Mouse (Mus musculus) hindbrain, embryonic 13.5 days (tissue): ENCODE measurements around the gene Tbxa2r. TPM values are rescaled to one million over a fixed set of nuclear protein-coding genes. Genes with fewer than 3 reads are reported as not detected.

ENCODE experiments used
- ATAC-seq: fragments of 200-750 bp; cut with Nextera tagmentation; 2 replicates; pipeline ENCODE4 v1.8.0; 2017; ENCODE audit warnings: moderate TSS enrichment; ENCODE audit not compliant: low FRiP score
- H3K27ac ChIP-seq: fragments of 300-500 bp; sonication (generic); 2 replicates; pipeline ENCODE4 v1.5.1; 2015; ENCODE audit warnings: inconsistent platforms, mild to moderate bottlenecking, moderate library complexity
- H3K27me3 ChIP-seq: fragments of 300-500 bp; sonication (generic); 2 replicates; pipeline ENCODE4 v1.6.1; 2015; ENCODE audit warnings: mild to moderate bottlenecking, inconsistent platforms
- H3K36me3 ChIP-seq: fragments of 300-500 bp; sonication (generic); 2 replicates; pipeline ENCODE4 v1.6.1; 2015; ENCODE audit warnings: mild to moderate bottlenecking, inconsistent platforms
- H3K4me1 ChIP-seq: fragments of 300-500 bp; sonication (generic); replicated peaks from 2 replicates; pipeline ENCODE4 v1.6.1; 2015; ENCODE audit warnings: inconsistent platforms
- H3K4me2 ChIP-seq: fragments of 300-500 bp; sonication (generic); 2 replicates; pipeline ENCODE4 v1.6.1; 2015; ENCODE audit warnings: inconsistent platforms, mild to moderate bottlenecking, moderate library complexity
- H3K4me3 ChIP-seq: fragments of 300-500 bp; sonication (generic); 2 replicates; pipeline ENCODE4 v1.5.1; 2015; ENCODE audit warnings: mild to moderate bottlenecking, inconsistent platforms
- H3K9ac ChIP-seq: fragments of 300-500 bp; sonication (generic); 2 replicates; pipeline ENCODE4 v1.6.1; 2015; ENCODE audit warnings: mild to moderate bottlenecking, inconsistent platforms
- H3K9me3 ChIP-seq: fragments of 300-500 bp; sonication (generic); 2 replicates; pipeline ENCODE4 v1.6.1; 2016; ENCODE audit warnings: inconsistent platforms
- WGBS: fragments of 180-500 bp; shearing (Covaris S2); methylation state at CpG from one replicate; pipeline ENCODE4 v1.1.7; 2015; 5-methylcytosine and 5-hydroxymethylcytosine counted together
- polyA plus RNA-seq: library from polyadenylated mRNA; unstranded; fragments of >200 nt; fragmentation: Nextera tagmentation; extraction: Ambion mirVana; gene quantifications from 2 replicates; pipeline ENCODE4 v1.2.1, GENCODE M21; 2015

The Tbxa2r gene
- polyA plus RNA-seq, 1 experiment from 2014 or later = 4.6 TPM

DNA sequence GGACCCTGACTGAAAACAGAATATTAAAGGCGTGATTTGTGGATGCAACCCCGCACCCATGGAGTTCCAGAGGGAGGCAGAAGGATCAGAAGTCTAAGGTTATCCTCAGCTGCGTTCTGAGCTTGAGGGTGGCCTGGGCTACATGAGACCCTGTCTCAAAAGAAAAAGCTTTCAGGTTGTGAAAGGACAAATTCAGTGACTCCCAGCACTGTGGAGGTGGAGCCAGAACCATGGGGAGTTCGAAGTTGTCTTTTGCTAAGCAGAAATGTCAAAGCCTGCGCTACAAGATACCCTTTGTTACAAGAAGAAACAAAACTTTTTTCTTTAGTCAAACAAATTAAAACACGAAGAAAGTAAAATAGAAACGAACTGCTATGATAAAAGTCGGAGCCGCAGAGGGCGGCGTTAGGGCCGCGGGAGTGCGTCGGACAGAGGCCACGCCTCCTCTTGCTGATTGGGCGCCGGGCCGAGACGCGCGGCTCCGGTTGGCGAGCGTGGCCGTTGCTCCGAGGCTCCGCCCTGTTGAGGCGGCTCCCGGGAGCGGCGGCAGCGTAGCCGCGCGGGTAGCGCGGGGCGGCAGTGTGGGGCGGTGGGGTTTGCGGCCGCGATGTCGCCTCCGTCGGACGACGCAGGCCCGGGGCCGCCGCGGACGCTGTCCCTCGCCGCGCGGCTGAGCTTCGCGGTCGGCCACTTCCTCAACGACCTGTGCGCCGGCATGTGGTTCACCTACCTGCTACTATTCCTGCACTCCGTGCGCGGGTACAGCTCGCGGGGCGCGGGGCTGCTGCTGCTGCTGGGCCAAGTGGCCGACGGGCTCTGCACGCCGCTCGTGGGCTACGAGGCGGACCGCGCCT is 28.7 kb downstream of the Tbxa2r start, which contains the start of gene Mfsd12:
Gene Mfsd12, plus strand, starts transcription at position 501 of the 854 bp plus-strand sequence.
- Histone ChIP-seq H3K27me3 (peaks cover 14% of the 10 kb centered on the region), H3K9me3 (no peaks in the 10 kb centered on the region), H3K36me3 (peaks cover 10% of the 10 kb centered on the region), H3K4me1 (peaks cover 32% of the 10 kb centered on the region), H3K9ac (peak within 1 kb of the TSS; percentile 83), H3K27ac (peak within 1 kb of the TSS; percentile 45; the same call in 1 of the 2 replicates), H3K4me2 (peak within 1 kb of the TSS; percentile 91), H3K4me3 (peak within 1 kb of the TSS; percentile 59)
- WGBS = 2% methylated on average over 79 of the region's 79 CpGs
- peak; percentile 92 for ATAC-seq

DNA sequence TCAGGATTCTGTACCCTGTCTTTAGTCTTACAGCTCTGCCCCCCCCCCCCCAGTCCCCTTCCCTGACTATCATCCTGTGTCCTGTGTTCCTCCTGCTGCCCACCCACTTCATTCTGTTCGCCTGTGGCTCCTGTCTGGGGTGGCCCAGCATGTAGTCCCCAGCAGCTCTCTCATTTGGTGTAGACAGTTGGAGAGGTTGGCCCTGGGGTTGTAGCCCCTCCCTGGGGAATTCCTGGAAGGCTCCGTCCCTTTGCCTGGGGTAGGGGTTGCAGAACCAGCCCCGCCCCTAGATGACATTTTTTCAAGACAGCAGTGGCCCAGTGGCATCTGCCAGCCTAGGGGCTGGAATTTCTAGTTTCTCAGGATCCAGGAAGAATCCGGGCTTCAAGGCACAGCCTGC is 29.7 kb downstream of the Tbxa2r start:
- ATAC-seq = 0 out of 2 replicates have a peak, but pooled peaks have one; percentile 6
- WGBS = 28% methylated on average over 4 of the region's 4 CpGs
- peak overlapping the region; percentile 59 for H3K4me3 ChIP-seq
- no peak overlapping the region for H3K27ac ChIP-seq
- H3K27me3 ChIP-seq = peaks cover 21% of the 10 kb centered on the region
- H3K9ac ChIP-seq = peak overlapping the region; percentile 83
- H3K9me3 ChIP-seq = no peaks in the 10 kb centered on the region
- peaks cover 15% of the 10 kb centered on the region for H3K36me3 ChIP-seq
- H3K4me1 ChIP-seq = peaks cover 32% of the 10 kb centered on the region
- H3K4me2 ChIP-seq = peak overlapping the region; percentile 91

DNA sequence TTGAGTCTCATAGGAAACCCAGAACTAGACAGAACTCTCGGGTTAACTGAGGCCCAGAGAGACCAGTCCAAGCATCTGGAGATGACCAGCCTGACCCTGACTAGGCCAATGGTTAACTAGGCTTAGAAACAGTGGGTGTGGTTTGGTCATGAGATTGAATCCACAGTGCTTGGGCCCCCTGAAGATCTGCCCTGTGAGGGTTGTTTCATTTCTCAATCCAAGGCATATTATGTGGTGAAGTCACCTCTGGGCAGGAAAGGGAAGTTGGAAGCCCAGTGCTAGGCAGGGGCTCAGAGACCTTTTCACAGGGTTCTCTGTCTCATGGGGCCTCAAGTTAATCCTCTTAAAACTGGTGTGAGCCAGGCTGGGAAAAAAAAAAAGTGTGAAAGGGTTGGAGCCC is 30.3 kb downstream of the Tbxa2r start:
- peaks cover 38% of the 10 kb centered on the region for H3K4me1 ChIP-seq
- 58% methylated on average over 1 of the region's 1 CpGs for WGBS
- peak overlapping the region; percentile 83 for H3K9ac ChIP-seq

DNA sequence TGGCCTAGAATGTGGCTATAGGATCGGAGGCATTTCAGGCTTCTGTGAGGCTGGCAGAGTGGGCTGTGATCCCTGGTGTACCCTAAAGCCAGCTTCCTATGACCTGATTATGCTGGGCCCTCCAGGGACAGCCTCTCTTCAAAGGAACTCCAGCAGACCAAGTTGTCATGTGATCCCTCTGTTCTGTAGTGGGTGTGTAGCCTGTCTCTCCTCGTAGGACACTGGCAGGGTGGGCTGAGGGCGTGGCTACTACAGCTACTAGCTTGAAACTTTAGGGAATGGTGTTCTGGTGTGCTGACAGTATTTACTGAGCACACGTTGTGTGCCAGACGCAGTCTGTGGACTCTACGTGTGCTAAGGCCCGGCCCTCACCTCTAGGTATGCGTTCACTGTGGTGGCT is 32.2 kb downstream of the Tbxa2r start:
- no peak overlapping the region for H3K4me2 ChIP-seq
- peak overlapping the region; percentile 43; the same call in 1 of the 2 replicates for H3K9ac ChIP-seq
- WGBS = 68% methylated on average over 8 of the region's 8 CpGs
- no peak for ATAC-seq
- H3K27me3 ChIP-seq = peaks cover 43% of the 10 kb centered on the region
- H3K9me3 ChIP-seq = no peaks in the 10 kb centered on the region
- H3K36me3 ChIP-seq = peaks cover 15% of the 10 kb centered on the region
- H3K27ac ChIP-seq = no peak overlapping the region
- H3K4me1 ChIP-seq = peaks cover 56% of the 10 kb centered on the region
- no peak overlapping the region for H3K4me3 ChIP-seq

More for the DNA sequence above, 30.3 kb downstream of the Tbxa2r start:
- H3K36me3 ChIP-seq = peaks cover 15% of the 10 kb centered on the region
- peak overlapping the region; percentile 91 for H3K4me2 ChIP-seq
- peaks cover 27% of the 10 kb centered on the region for H3K27me3 ChIP-seq
- H3K9me3 ChIP-seq = no peaks in the 10 kb centered on the region
- H3K4me3 ChIP-seq = peak overlapping the region; percentile 59; the same call in 1 of the 2 replicates
- no peak overlapping the region for H3K27ac ChIP-seq
- no peak for ATAC-seq

DNA sequence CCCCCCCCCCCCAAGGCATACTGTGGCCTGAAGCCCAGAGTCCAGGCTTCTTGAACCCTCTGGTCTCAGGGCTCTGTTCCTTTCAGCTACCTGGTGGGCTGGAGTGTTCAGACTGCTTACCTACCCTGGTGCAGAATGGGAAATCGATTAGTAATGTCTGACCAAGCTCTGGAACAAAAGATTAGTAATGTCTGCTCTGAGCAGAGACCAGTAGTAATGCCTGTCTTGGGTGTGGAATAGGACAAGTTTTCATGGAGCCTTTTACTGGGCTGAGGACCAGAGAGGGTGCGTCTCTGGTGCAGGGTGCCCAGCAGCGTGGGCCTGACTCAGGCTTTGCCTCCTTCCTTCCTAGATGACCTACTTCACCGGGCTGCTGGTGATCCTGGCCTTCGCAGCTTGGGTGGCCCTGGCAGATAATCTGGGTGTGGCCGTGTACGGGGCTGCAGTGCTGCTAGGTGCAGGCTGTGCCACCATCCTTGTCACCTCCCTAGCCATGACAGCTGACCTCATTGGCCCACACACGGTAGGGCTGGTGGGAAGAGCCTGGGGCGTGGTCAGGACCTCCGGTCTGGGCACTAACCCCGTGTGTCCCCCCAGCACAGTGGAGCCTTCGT is 33.9 kb downstream of the Tbxa2r start:
- peaks cover 64% of the 10 kb centered on the region for H3K4me1 ChIP-seq
- ATAC-seq = no peak
- 79% methylated on average over 12 of the region's 12 CpGs for WGBS

DNA sequence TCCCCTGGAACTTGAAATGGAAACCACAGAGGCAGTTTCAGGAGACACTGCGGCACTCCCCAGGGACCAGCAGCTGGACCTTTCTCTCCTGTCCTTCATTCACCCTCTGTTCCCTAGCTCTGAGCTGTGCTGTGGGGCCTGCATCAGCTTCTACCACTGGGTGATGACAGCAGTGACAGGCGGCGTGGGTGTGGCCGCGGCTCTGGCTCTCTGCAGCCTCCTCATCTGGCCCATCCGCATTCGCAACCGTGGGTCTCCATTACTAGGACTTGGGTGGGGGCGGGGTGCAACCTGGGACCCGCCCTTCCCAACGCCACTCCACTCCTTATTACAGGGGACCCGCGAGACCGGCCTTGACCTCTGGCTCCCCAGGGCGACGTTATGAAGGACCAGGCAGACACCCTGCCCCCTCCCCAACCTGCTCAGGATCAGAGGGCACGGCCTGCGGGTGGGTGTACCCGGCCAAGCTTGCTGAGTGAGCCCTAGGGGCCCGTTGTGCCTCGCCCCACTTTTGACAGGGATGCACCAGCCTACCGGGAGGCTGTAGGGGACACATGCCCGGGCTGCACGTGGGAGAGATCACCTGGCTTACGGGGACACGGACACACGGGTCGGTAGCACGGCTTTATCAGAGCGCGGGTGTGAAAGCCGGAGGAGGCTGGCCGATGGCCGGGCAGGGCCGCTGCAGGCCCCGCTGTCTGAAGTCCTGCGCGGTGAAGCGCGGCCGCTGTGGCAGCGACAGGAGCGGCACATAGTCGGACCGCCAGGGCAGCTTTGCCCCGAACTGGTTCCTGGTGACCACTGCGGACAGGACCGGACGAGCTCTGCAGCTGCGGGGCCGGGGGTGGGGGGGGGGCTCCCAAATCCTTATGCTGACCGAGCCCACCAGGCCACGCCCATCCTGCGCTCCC is 35.2 kb downstream of the Tbxa2r start:
- peaks cover 54% of the 10 kb centered on the region for H3K4me1 ChIP-seq
- ATAC-seq = no peak
- 10% methylated on average over 54 of the region's 54 CpGs for WGBS

More for the DNA sequence above, 33.9 kb downstream of the Tbxa2r start:
- Histone ChIP-seq H3K4me2 (no peak overlapping the region), H3K36me3 (peaks cover 31% of the 10 kb centered on the region), H3K9me3 (no peaks in the 10 kb centered on the region), H3K27ac (no peak overlapping the region), H3K4me3 (no peak overlapping the region), H3K9ac (no peak overlapping the region), H3K27me3 (peaks cover 44% of the 10 kb centered on the region)

DNA sequence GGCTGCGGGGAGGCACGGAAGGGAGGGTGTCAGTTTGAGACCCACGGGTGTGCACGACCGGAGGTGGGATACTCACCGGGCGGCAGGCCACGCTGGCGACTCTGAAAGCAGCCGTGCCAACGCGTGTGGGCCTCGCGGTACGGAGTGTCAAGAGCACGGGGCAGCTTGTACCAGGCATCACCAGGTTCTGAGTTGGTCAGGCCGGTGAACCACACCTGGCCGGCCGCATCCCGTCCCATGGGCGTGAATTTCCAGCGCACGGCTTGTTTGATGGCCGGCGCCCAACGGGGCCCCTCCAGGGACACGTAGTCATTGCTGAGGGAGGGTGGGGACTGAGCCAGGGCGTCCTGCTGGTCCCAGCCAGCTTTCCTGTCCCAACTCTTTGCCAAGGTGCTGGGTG is 36.1 kb downstream of the Tbxa2r start:
- Histone ChIP-seq H3K9ac (peak overlapping the region; percentile 63), H3K4me3 (peak overlapping the region; percentile 30; the same call in 1 of the 2 replicates), H3K4me1 (peaks cover 47% of the 10 kb centered on the region), H3K27ac (no peak overlapping the region), H3K9me3 (no peaks in the 10 kb centered on the region), H3K4me2 (peak overlapping the region; percentile 52), H3K27me3 (peaks cover 36% of the 10 kb centered on the region), H3K36me3 (peaks cover 53% of the 10 kb centered on the region)
- no peak for ATAC-seq
- 12% methylated on average over 28 of the region's 28 CpGs for WGBS

More for the DNA sequence above, 35.2 kb downstream of the Tbxa2r start:
- peak overlapping the region; percentile 63 for H3K9ac ChIP-seq
- no peaks in the 10 kb centered on the region for H3K9me3 ChIP-seq
- peak overlapping the region; percentile 30 for H3K4me3 ChIP-seq
- peak overlapping the region; percentile 52 for H3K4me2 ChIP-seq
- peaks cover 42% of the 10 kb centered on the region for H3K27me3 ChIP-seq
- H3K27ac ChIP-seq = no peak overlapping the region
- peaks cover 43% of the 10 kb centered on the region for H3K36me3 ChIP-seq

DNA sequence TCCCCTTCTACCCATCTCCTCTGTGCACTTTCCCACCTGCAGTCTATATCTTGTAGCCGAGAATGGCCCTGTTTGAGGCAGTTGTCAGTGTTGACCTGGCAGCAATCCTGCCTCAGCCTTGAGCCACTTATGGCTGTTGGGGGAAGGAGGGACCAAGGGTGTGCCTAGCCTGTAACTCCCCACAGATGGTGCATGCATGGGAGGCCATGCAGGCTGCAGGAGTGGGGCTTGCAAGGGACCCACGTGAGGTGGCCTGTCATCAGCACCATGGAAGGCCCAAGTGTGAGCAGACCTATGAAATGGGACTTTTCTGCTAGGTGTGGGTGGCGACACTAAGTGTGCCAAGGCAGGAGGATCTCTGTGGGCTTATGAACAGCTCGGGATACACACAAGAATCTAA is 36.5 kb downstream of the Tbxa2r start:
- Histone ChIP-seq H3K27ac (no peak overlapping the region), H3K4me1 (peaks cover 47% of the 10 kb centered on the region), H3K9me3 (no peaks in the 10 kb centered on the region), H3K36me3 (peaks cover 57% of the 10 kb centered on the region), H3K27me3 (peaks cover 34% of the 10 kb centered on the region), H3K4me3 (0 out of 2 replicates have a peak overlapping the region, but pooled peaks have one; percentile 30), H3K4me2 (no peak overlapping the region), H3K9ac (peak overlapping the region; percentile 63; the same call in 1 of the 2 replicates)
- ATAC-seq = no peak
- WGBS = 36% methylated on average over 4 of the region's 4 CpGs

DNA sequence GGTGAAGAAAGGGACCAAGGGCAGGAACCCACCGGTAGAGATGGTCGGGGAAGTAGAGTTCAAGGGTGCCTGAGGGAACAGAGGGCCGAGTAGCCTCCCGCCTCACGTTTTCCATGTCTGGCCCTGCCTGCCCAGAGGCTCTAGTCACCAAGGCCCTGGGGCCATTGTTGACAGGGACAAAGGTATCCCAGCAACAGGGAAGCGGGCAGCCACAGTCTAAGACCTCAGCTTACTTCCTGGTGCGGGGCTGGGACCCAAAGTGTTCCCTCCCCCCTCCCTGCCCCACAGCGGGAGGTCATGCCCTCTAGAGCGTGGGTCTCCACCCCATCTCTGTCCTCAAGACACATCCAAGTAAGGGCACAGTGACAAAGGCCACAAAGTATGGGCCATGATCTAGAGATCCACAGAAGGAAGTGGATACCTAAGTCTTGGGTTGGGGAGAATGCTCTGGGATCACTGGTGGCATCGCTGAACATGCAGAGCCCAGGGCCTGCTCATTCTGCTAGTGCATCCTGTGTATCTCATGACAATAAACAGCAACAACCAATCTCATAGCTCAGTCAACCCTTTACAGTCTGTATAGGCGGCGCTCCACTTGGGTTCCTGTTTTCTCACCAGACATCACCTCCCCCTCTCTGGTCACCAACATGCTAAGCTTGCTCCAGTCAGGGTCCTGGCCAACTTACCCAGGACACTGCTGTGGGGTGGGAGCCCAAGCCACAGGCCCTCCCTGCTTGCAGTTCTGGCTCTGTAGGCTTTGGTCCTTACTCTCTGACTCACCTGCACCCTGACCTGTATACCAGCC is 37.3 kb downstream of the Tbxa2r start, which contains the start of gene 4930404N11Rik:
Gene 4930404N11Rik, minus strand, starts transcription at position 145 of the 805 bp plus-strand sequence.
- peaks cover 42% of the 10 kb centered on the region for H3K4me1 ChIP-seq
- 18% methylated on average over 12 of the region's 12 CpGs for WGBS
- H3K4me2 ChIP-seq = peak within 1 kb of the TSS; percentile 52
- no peaks in the 10 kb centered on the region for H3K9me3 ChIP-seq
- H3K36me3 ChIP-seq = peaks cover 65% of the 10 kb centered on the region
- peaks cover 34% of the 10 kb centered on the region for H3K27me3 ChIP-seq
- H3K4me3 ChIP-seq = peak within 1 kb of the TSS; percentile 30; the same call in 1 of the 2 replicates
- H3K9ac ChIP-seq = peak within 1 kb of the TSS; percentile 63
- ATAC-seq = no peak; the same call in 1 of the 2 replicates
- peak within 1 kb of the TSS; percentile 26; the same call in 1 of the 2 replicates for H3K27ac ChIP-seq

DNA sequence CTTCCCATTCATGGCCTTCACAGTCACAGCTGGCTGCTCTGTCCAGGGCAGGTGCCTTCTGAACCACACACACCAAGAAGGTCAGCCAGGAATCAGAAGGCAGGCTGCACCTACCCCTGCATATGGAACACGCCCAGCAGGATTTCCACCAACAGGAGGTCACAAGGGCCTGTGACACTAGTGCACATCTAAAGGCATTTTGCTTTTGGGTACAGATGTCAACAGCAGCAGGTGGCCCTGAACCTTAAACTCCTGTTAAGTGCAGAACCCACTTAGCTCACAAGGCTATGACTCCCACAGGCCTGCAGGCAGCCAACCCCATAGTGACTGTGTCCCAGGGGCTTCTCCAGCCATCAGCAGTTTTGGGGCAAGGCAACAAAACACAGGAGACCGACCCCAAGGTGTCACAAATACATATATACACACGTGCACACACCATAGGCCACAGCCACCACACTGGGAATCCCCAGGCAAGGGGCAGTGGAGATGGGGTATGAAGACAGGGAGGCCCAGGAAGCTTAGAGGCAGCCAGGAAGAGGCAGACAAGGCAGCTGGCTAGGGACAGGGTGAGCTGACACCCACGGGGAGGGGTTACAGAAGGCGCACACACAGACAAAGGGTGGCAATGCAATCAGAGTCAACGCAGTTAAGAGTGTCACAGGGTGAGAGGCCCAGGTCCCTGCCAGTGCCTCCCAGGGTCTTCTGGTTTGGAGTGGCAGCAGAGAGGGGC is 38.1 kb downstream of the Tbxa2r start:
- Histone ChIP-seq H3K9me3 (no peaks in the 10 kb centered on the region), H3K36me3 (peaks cover 67% of the 10 kb centered on the region), H3K9ac (no peak overlapping the region), H3K4me2 (no peak overlapping the region), H3K27me3 (peaks cover 34% of the 10 kb centered on the region), H3K27ac (0 out of 2 replicates have a peak overlapping the region, but pooled peaks have one; percentile 26), H3K4me1 (peaks cover 38% of the 10 kb centered on the region), H3K4me3 (no peak overlapping the region)
- ATAC-seq = no peak
- WGBS = 74% methylated on average over 6 of the region's 6 CpGs
